Mouse (Mus musculus) ES-Bruce4 (cell line): ENCODE results near the gene Bod1l.

ENCODE experiments used
- CTCF ChIP-seq: IDR thresholded peaks from one replicate; pipeline ENCODE4 v1.8.1; 2011; ENCODE audit warnings: low read depth, low read length
- EP300 ChIP-seq: IDR thresholded peaks from 2 replicates; pipeline ENCODE4 v1.6.1; 2011; ENCODE audit warnings: low read depth, low read length; ENCODE audit not compliant: insufficient read depth

DNA sequence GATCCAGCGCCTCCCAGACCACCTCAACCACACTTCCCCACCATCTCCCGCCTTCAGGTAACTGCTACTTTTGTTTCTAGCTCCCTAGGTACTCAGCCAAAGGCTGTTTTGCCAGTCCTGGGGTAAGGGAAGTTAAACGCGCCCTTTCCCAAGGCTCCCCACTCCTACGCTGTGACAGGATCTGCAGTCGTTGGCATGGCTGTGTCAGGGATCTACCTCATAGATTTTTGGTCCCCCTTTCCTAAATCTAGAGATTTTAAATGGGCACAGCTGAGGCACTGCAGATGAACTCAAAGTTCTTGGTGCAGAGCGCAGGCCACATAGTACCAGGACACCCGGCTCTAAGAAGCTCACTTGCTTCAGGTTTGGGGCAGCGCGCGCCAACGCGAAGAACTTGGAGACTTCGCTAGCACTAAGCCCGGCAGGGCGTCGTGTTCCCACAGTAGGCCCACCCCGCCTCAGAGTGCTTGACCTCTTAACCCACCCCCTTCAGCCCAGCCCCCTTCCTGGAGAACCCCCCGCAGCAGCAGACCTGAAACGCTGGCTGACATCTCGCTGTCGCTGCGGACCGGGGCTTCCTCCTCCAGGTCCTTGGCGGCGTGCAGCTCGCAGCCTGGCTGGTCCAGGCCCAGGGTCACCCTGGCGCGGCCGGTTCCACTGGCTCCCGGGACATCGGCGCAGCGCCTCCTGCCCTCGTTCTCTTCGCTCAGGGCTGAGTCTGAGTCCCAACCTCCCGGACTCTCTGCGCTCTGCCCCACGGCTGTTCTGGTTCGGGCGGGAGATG, 81.0 kb downstream of the Bod1l start:
- TF ChIP-seq CTCF (no peak), EP300 (no peak)
